Mouse (Mus musculus): Measurements from ENCODE around the gene H2-Ab1. TPM values are rescaled to one million over a fixed set of nuclear protein-coding genes. Genes with fewer than 3 reads are reported as not detected.
A peak's percentile ranks its signal among the peaks of the same experiment; 100 is the strongest.
"Not testable (repeated sequence)": the region's sequence is repeated elsewhere in the genome, so short reads cannot be mapped to it uniquely, and the experiment has no call there.

The H2-Ab1 gene
- polyA plus RNA-seq, 1 experiment from 2014 or later = 2.8 TPM

- no peaks in the 10 kb centered on the region for H3K27me3 ChIP-seq
- H3K9ac ChIP-seq (replicated peaks) = no peak overlapping the region
- ATAC-seq (ENCODE audit: insufficient number of reproducible peaks, insufficient read depth, low FRiP score, low TSS enrichment, low read depth) = no peak
- no peaks in the 10 kb centered on the region for H3K4me1 ChIP-seq (replicated peaks)
- WGBS = 75% methylated on average over 4 of the region's 4 CpGs
- no peak overlapping the region for H3K4me2 ChIP-seq
- no peaks in the 10 kb centered on the region for H3K36me3 ChIP-seq
- H3K9me3 ChIP-seq = no peaks in the 10 kb centered on the region
- H3K27ac ChIP-seq = no peak overlapping the region
- H3K4me3 ChIP-seq (replicated peaks) = no peak overlapping the region
Measured at GRCm38 (mm10) chr17:34308161-34308560, 50.7 kb downstream of the H2-Ab1 start.

DNA sequence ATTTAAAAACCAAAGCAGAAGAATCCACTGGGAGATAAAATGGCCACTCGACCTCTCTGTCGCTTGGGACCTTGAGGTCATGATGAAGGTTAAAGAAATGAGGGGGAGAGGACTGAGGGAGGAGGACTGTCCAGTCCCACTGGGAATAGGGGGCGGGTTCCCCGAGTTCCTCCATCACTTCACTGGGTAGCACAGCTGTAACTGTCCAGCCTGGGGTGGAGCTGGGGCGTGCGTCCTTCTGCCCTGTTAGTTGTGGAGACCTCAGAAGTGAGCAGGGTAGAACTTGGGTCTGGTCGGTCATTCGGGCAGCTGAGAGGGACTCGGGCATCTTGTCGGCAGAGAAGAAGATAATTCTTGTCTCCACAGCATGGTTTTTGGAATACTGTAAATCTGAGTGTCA lies 51.7 kb downstream of the H2-Ab1 start:
- no peak for ATAC-seq (ENCODE audit: insufficient number of reproducible peaks, insufficient read depth, low FRiP score, low TSS enrichment, low read depth)
- WGBS = 35% methylated on average over 10 of the region's 10 CpGs
- H3K27me3 ChIP-seq = 0 out of 2 replicates have a peak, but pooled peaks cover under 1% of the 10 kb centered on the region
- H3K27ac ChIP-seq = no peak overlapping the region
- H3K4me2 ChIP-seq = peak overlapping the region; percentile 61
- no peaks in the 10 kb centered on the region for H3K36me3 ChIP-seq
- peak overlapping the region; percentile 63 for H3K9ac ChIP-seq (replicated peaks)
- peak overlapping the region; percentile 52 for H3K4me3 ChIP-seq (replicated peaks)
- H3K4me1 ChIP-seq (replicated peaks) = no peaks in the 10 kb centered on the region
- H3K9me3 ChIP-seq = no peaks in the 10 kb centered on the region

- ATAC-seq (ENCODE audit: insufficient number of reproducible peaks, insufficient read depth, low FRiP score, low TSS enrichment, low read depth) = peak; percentile 74; the same call in 1 of the 2 replicates
- WGBS = 21% methylated on average over 38 of the region's 38 CpGs
- Histone ChIP-seq H3K4me1 (replicated peaks) (no peaks in the 10 kb centered on the region), H3K27ac (0 out of 2 replicates have a peak overlapping the region, but pooled peaks have one; percentile 62), H3K4me2 (peak overlapping the region; percentile 61), H3K9me3 (no peaks in the 10 kb centered on the region), H3K9ac (replicated peaks) (peak overlapping the region; percentile 63), H3K36me3 (no peaks in the 10 kb centered on the region), H3K27me3 (0 out of 2 replicates have a peak, but pooled peaks cover 3% of the 10 kb centered on the region), H3K4me3 (replicated peaks) (peak overlapping the region; percentile 52)
Measured at GRCm38 (mm10) chr17:34309683-34310385, 52.3 kb downstream of the H2-Ab1 start.

DNA sequence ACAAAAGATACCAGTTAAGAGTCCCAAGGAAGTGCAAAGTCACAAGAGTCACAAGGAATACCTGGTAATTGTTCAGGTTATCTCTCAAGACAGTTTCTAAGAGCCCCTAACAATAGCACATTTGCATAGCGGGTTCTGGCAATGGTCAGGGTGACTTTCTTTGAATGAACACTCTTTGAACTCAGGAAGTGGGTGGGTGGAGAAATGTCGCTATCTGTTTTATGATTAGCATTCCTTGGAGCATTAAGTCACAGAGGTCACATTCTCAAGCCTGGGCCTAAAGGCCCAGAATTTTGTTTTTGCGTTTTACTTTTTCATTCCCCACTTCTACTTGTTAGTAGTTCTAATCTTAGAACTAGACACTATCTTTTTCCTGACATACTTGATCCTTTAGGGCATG lies 53.0 kb downstream of the H2-Ab1 start:
- not testable (repeated sequence) for H3K4me1 ChIP-seq (replicated peaks)

GRCm38 (mm10) chr17:34312185-34312584 lies 54.7 kb downstream of the H2-Ab1 start:
- H3K4me1 ChIP-seq (replicated peaks) = no peaks in the 10 kb centered on the region
- WGBS = 79% methylated on average over 1 of the region's 1 CpGs
- H3K9me3 ChIP-seq = no peaks in the 10 kb centered on the region
- no peak for ATAC-seq (ENCODE audit: insufficient number of reproducible peaks, insufficient read depth, low FRiP score, low TSS enrichment, low read depth)
- 0 out of 2 replicates have a peak, but pooled peaks cover 3% of the 10 kb centered on the region for H3K27me3 ChIP-seq
- no peak overlapping the region for H3K4me2 ChIP-seq
- no peaks in the 10 kb centered on the region for H3K36me3 ChIP-seq
- no peak overlapping the region for H3K4me3 ChIP-seq (replicated peaks)
- no peak overlapping the region for H3K9ac ChIP-seq (replicated peaks)
- H3K27ac ChIP-seq = no peak overlapping the region

More for the DNA sequence above, 53.0 kb downstream of the H2-Ab1 start:
- not testable (repeated sequence) for H3K9ac ChIP-seq (replicated peaks); H3K9me3 ChIP-seq; H3K36me3 ChIP-seq; H3K27ac ChIP-seq; H3K4me2 ChIP-seq; ATAC-seq (ENCODE audit: insufficient number of reproducible peaks, insufficient read depth, low FRiP score, low TSS enrichment, low read depth); H3K4me3 ChIP-seq (replicated peaks); H3K27me3 ChIP-seq
- 78% methylated on average over 3 of the region's 3 CpGs for WGBS

DNA sequence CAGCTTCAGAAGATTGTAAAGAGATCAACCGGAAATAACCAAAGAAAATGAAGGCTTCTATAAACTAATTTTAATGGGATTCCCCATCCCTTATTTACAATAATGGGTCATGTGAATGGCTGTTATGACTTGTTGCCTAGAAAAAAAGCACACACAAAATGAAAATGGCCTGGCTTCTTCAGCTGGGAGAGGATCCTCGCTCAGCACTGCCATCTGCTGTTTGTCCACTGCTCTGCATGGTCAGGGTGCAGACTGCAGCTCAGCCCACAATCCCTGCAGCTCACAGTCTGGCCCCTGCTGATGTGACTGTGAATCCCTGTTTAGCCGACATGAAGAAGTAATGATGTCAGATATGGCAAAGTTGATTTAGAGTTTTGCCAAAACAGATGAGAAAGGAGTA lies 55.9 kb downstream of the H2-Ab1 start:
- no peak overlapping the region for H3K27ac ChIP-seq
- H3K4me1 ChIP-seq (replicated peaks) = no peaks in the 10 kb centered on the region
- no peak overlapping the region for H3K4me2 ChIP-seq
- no peaks in the 10 kb centered on the region for H3K36me3 ChIP-seq
- H3K9me3 ChIP-seq = no peaks in the 10 kb centered on the region
- 0 out of 2 replicates have a peak, but pooled peaks cover 3% of the 10 kb centered on the region for H3K27me3 ChIP-seq
- no peak overlapping the region for H3K4me3 ChIP-seq (replicated peaks)
- WGBS = 41% methylated on average over 3 of the region's 3 CpGs
- no peak overlapping the region for H3K9ac ChIP-seq (replicated peaks)
- ATAC-seq (ENCODE audit: insufficient number of reproducible peaks, insufficient read depth, low FRiP score, low TSS enrichment, low read depth) = no peak

DNA sequence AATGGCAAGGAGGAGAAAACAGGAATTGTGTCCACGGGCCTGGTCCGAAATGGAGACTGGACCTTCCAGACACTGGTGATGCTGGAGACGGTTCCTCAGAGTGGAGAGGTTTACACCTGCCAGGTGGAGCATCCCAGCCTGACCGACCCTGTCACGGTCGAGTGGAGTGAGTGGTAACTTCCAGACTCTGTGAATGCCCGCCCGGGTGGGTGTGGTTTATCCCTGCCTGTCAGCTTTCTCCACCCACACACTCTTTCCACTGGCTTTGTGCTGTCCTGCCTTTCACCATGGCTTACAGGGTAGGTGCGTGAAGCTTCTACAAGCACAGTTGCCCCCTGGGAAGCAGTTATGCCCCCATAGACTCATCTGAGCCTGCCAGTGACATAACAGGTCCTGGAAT lies 56.8 kb downstream of the H2-Ab1 start:
- Histone ChIP-seq H3K9me3 (no peaks in the 10 kb centered on the region), H3K27ac (no peak overlapping the region), H3K27me3 (0 out of 2 replicates have a peak, but pooled peaks cover 3% of the 10 kb centered on the region), H3K4me1 (replicated peaks) (no peaks in the 10 kb centered on the region), H3K9ac (replicated peaks) (0 out of 2 replicates have a peak overlapping the region, but pooled peaks have one; percentile 6), H3K4me2 (no peak overlapping the region), H3K36me3 (no peaks in the 10 kb centered on the region), H3K4me3 (replicated peaks) (no peak overlapping the region)
- WGBS = 72% methylated on average over 9 of the region's 9 CpGs
- ATAC-seq (ENCODE audit: insufficient number of reproducible peaks, insufficient read depth, low FRiP score, low TSS enrichment, low read depth) = no peak

DNA sequence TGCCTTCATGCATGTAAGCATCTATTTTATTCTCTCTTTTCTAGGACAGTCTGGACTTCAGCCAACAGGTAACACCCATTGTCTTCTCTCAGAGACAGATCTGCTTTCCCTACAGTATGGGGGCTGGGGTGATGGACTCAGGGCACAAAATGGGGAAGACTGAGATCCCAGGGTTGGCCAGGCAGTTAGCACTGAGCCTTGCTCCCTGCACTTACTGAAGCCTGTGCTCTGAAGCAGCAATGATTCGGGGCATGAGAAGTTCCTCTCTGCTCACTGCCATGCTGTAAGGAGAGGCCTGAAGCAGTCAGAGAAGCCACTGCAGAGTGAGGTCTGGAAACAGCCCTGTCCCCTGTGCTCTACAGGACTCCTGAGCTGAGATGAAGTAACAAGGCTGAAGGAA lies 58.0 kb downstream of the H2-Ab1 start:
- 85% methylated on average over 1 of the region's 1 CpGs for WGBS
- Histone ChIP-seq H3K4me2 (no peak overlapping the region), H3K27ac (no peak overlapping the region)

GRCm38 (mm10) chr17:34316697-34317096 lies 59.2 kb downstream of the H2-Ab1 start:
- Histone ChIP-seq H3K9me3 (no peaks in the 10 kb centered on the region), H3K4me3 (replicated peaks) (no peak overlapping the region), H3K36me3 (no peaks in the 10 kb centered on the region), H3K27me3 (0 out of 2 replicates have a peak, but pooled peaks cover 3% of the 10 kb centered on the region), H3K4me1 (replicated peaks) (no peaks in the 10 kb centered on the region), H3K27ac (no peak overlapping the region), H3K9ac (replicated peaks) (no peak overlapping the region), H3K4me2 (no peak overlapping the region)
- ATAC-seq (ENCODE audit: insufficient number of reproducible peaks, insufficient read depth, low FRiP score, low TSS enrichment, low read depth) = no peak
- 73% methylated on average over 2 of the region's 2 CpGs for WGBS

More for the DNA sequence above, 58.0 kb downstream of the H2-Ab1 start:
- Histone ChIP-seq H3K9ac (replicated peaks) (no peak overlapping the region), H3K27me3 (0 out of 2 replicates have a peak, but pooled peaks cover 3% of the 10 kb centered on the region), H3K4me3 (replicated peaks) (no peak overlapping the region), H3K4me1 (replicated peaks) (no peaks in the 10 kb centered on the region), H3K36me3 (no peaks in the 10 kb centered on the region), H3K9me3 (no peaks in the 10 kb centered on the region)
- ATAC-seq (ENCODE audit: insufficient number of reproducible peaks, insufficient read depth, low FRiP score, low TSS enrichment, low read depth) = no peak

- H3K4me2 ChIP-seq = no peak overlapping the region
- H3K9me3 ChIP-seq = no peaks in the 10 kb centered on the region
- no peaks in the 10 kb centered on the region for H3K4me1 ChIP-seq (replicated peaks)
- no peaks in the 10 kb centered on the region for H3K36me3 ChIP-seq
- ATAC-seq (ENCODE audit: insufficient number of reproducible peaks, insufficient read depth, low FRiP score, low TSS enrichment, low read depth) = no peak
- H3K27ac ChIP-seq = no peak overlapping the region
- no peak overlapping the region for H3K9ac ChIP-seq (replicated peaks)
- 0 out of 2 replicates have a peak, but pooled peaks cover 3% of the 10 kb centered on the region for H3K27me3 ChIP-seq
- WGBS = 44% methylated on average over 2 of the region's 2 CpGs
- H3K4me3 ChIP-seq (replicated peaks) = no peak overlapping the region
Measured at GRCm38 (mm10) chr17:34317275-34317674, 59.8 kb downstream of the H2-Ab1 start.
